Mouse (Mus musculus): ENCODE data around the gene Snap91. TPM values are rescaled to one million over a fixed set of nuclear protein-coding genes. Genes with fewer than 3 reads are reported as not detected.

Snap91 gene
- polyA plus RNA-seq, 1 experiment from 2014 or later = 21.3 TPM

DNA sequence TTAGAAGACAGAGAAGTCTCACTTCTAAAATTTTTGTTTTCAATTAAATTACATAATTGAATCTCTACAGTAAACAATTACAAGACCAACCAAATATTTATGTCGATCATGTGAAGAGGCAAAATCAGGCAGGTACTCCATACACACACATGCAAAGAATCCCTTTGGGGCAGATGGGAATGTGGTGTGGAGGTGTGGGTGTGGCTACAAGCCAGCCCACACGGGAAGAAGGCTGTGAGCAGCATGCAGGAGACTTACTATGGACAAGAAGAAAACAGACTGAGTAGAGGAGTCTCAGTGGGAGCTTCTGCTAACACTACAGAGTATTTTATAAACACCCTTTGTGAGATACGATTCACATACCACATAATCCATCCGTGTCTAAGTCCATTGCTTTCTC is 102.2 kb downstream of the Snap91 start:
- no peaks in the 10 kb centered on the region for H3K9me3 ChIP-seq (ENCODE audit: control insufficient read depth, low read length)

GRCm38 (mm10) chr9:86777309-86777708 is 103.1 kb downstream of the Snap91 start:
- no peak for DNase-seq (ENCODE audit: low spot score)
- ATAC-seq (ENCODE audit: insufficient read depth, low FRiP score, low TSS enrichment) = no peak
- WGBS = 55% methylated on average over 7 of the region's 7 CpGs

More for the DNA sequence above, 102.2 kb downstream of the Snap91 start:
- ATAC-seq (ENCODE audit: insufficient read depth, low FRiP score, low TSS enrichment) (no peak), DNase-seq (ENCODE audit: low spot score) (no peak)
- no peaks in the 10 kb centered on the region for H3K4me1 ChIP-seq (ENCODE audit: control insufficient read depth, insufficient read depth, low read length)
- 77% methylated on average over 4 of the region's 4 CpGs for WGBS
- no peak overlapping the region for H3K9ac ChIP-seq (ENCODE audit: low read length)
- H3K27me3 ChIP-seq (ENCODE audit: control insufficient read depth, insufficient read depth, low read length) = no peaks in the 10 kb centered on the region
- no peak overlapping the region for H3K27ac ChIP-seq (ENCODE audit: low read depth, low read length)
- no peaks in the 10 kb centered on the region for H3K36me3 ChIP-seq (ENCODE audit: control insufficient read depth, insufficient read depth, low read length)
- no peak overlapping the region for H3K4me3 ChIP-seq (ENCODE audit: low read depth, low read length)
- H3K4me2 ChIP-seq (ENCODE audit: low read depth) = no peak overlapping the region

GRCm38 (mm10) chr9:86775374-86775773 is 105.1 kb downstream of the Snap91 start:
- Histone ChIP-seq H3K4me3 (ENCODE audit: low read depth, low read length) (no peak overlapping the region), H3K27me3 (ENCODE audit: control insufficient read depth, insufficient read depth, low read length) (no peaks in the 10 kb centered on the region), H3K36me3 (ENCODE audit: control insufficient read depth, insufficient read depth, low read length) (no peaks in the 10 kb centered on the region), H3K27ac (ENCODE audit: low read depth, low read length) (no peak overlapping the region), H3K9ac (ENCODE audit: low read length) (no peak overlapping the region), H3K4me2 (ENCODE audit: low read depth) (no peak overlapping the region), H3K9me3 (ENCODE audit: control insufficient read depth, low read length) (no peaks in the 10 kb centered on the region), H3K4me1 (ENCODE audit: control insufficient read depth, insufficient read depth, low read length) (no peaks in the 10 kb centered on the region)
- 94% methylated on average over 6 of the region's 6 CpGs for WGBS
- DNase-seq (ENCODE audit: low spot score) = no peak
- ATAC-seq (ENCODE audit: insufficient read depth, low FRiP score, low TSS enrichment) = no peak

More at GRCm38 (mm10) chr9:86777309-86777708, 103.1 kb downstream of the Snap91 start:
- no peak overlapping the region for H3K4me2 ChIP-seq (ENCODE audit: low read depth)
- H3K9me3 ChIP-seq (ENCODE audit: control insufficient read depth, low read length) = no peaks in the 10 kb centered on the region
- H3K36me3 ChIP-seq (ENCODE audit: control insufficient read depth, insufficient read depth, low read length) = no peaks in the 10 kb centered on the region
- no peak overlapping the region for H3K4me3 ChIP-seq (ENCODE audit: low read depth, low read length)
- H3K27me3 ChIP-seq (ENCODE audit: control insufficient read depth, insufficient read depth, low read length) = no peaks in the 10 kb centered on the region
- no peak overlapping the region for H3K9ac ChIP-seq (ENCODE audit: low read length)
- no peaks in the 10 kb centered on the region for H3K4me1 ChIP-seq (ENCODE audit: control insufficient read depth, insufficient read depth, low read length)
- H3K27ac ChIP-seq (ENCODE audit: low read depth, low read length) = no peak overlapping the region

DNA sequence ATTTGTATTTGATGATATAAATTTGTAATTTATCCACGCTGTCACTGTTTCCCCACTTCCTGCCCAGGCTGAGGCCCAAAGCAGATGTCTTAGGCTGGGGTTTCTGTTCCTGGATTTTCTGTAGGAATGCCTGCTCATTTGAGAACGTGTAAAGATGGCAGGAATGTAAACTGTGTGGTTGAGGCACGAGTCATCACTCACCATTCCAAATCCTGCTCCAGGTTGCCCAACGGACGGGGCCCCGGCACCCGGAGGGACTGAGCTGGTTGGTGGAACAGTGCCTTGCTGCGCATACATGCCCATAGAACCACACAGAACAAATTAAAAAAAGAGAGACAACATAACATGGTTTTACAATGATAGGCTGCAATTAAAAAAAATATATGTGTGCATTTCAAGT is 106.5 kb downstream of the Snap91 start:
- no peaks in the 10 kb centered on the region for H3K4me1 ChIP-seq (ENCODE audit: control insufficient read depth, insufficient read depth, low read length)
- no peak overlapping the region for H3K9ac ChIP-seq (ENCODE audit: low read length)
- ATAC-seq (ENCODE audit: insufficient read depth, low FRiP score, low TSS enrichment) = no peak
- no peak overlapping the region for H3K4me3 ChIP-seq (ENCODE audit: low read depth, low read length)
- no peak for DNase-seq (ENCODE audit: low spot score)
- H3K27ac ChIP-seq (ENCODE audit: low read depth, low read length) = no peak overlapping the region
- H3K4me2 ChIP-seq (ENCODE audit: low read depth) = no peak overlapping the region
- WGBS = 82% methylated on average over 8 of the region's 8 CpGs
- H3K9me3 ChIP-seq (ENCODE audit: control insufficient read depth, low read length) = no peaks in the 10 kb centered on the region
- H3K36me3 ChIP-seq (ENCODE audit: control insufficient read depth, insufficient read depth, low read length) = no peaks in the 10 kb centered on the region
- H3K27me3 ChIP-seq (ENCODE audit: control insufficient read depth, insufficient read depth, low read length) = no peaks in the 10 kb centered on the region

- no peak overlapping the region for H3K27ac ChIP-seq (ENCODE audit: low read depth, low read length)
- 79% methylated on average over 3 of the region's 3 CpGs for WGBS
- no peak for ATAC-seq (ENCODE audit: insufficient read depth, low FRiP score, low TSS enrichment)
Measured at GRCm38 (mm10) chr9:86772897-86773296, 107.6 kb downstream of the Snap91 start.

DNA sequence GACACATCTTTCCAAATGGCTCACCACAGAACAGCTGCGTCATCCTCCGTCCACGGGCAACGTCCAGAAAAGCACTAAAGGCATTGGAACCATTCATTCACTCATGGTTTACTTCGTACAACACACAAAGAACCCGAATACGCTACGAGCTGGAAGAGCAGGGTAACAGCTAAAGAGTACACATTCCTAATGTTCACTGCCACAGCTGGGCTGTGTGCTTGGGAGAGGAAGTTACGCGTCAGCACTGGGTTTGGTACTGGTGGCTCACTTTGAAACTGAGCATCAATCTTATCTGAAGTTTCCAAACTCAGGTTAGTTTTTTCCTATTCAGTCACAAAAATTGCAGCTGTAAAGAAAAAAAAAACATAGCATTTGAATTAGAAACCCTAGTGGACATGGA is 113.5 kb downstream of the Snap91 start:
- no peak overlapping the region for H3K9ac ChIP-seq (ENCODE audit: low read length)
- H3K4me3 ChIP-seq (ENCODE audit: low read depth, low read length) = no peak overlapping the region
- H3K9me3 ChIP-seq (ENCODE audit: control insufficient read depth, low read length) = no peaks in the 10 kb centered on the region
- no peaks in the 10 kb centered on the region for H3K4me1 ChIP-seq (ENCODE audit: control insufficient read depth, insufficient read depth, low read length)
- no peaks in the 10 kb centered on the region for H3K27me3 ChIP-seq (ENCODE audit: control insufficient read depth, insufficient read depth, low read length)
- H3K36me3 ChIP-seq (ENCODE audit: control insufficient read depth, insufficient read depth, low read length) = no peaks in the 10 kb centered on the region
- 81% methylated on average over 10 of the region's 10 CpGs for WGBS
- H3K27ac ChIP-seq (ENCODE audit: low read depth, low read length) = no peak overlapping the region
- no peak for DNase-seq (ENCODE audit: low spot score)
- no peak for ATAC-seq (ENCODE audit: insufficient read depth, low FRiP score, low TSS enrichment)
- H3K4me2 ChIP-seq (ENCODE audit: low read depth) = no peak overlapping the region

More at GRCm38 (mm10) chr9:86772897-86773296, 107.6 kb downstream of the Snap91 start:
- Histone ChIP-seq H3K4me1 (ENCODE audit: control insufficient read depth, insufficient read depth, low read length) (no peaks in the 10 kb centered on the region), H3K36me3 (ENCODE audit: control insufficient read depth, insufficient read depth, low read length) (no peaks in the 10 kb centered on the region), H3K4me2 (ENCODE audit: low read depth) (no peak overlapping the region), H3K4me3 (ENCODE audit: low read depth, low read length) (no peak overlapping the region), H3K9ac (ENCODE audit: low read length) (no peak overlapping the region), H3K9me3 (ENCODE audit: control insufficient read depth, low read length) (no peaks in the 10 kb centered on the region), H3K27me3 (ENCODE audit: control insufficient read depth, insufficient read depth, low read length) (no peaks in the 10 kb centered on the region)
- DNase-seq (ENCODE audit: low spot score) = no peak

- 75% methylated on average over 2 of the region's 2 CpGs for WGBS
- no peaks in the 10 kb centered on the region for H3K36me3 ChIP-seq (ENCODE audit: control insufficient read depth, insufficient read depth, low read length)
- H3K27ac ChIP-seq (ENCODE audit: low read depth, low read length) = no peak overlapping the region
- DNase-seq (ENCODE audit: low spot score) (no peak), ATAC-seq (ENCODE audit: insufficient read depth, low FRiP score, low TSS enrichment) (no peak)
- H3K4me1 ChIP-seq (ENCODE audit: control insufficient read depth, insufficient read depth, low read length) = no peaks in the 10 kb centered on the region
- H3K9me3 ChIP-seq (ENCODE audit: control insufficient read depth, low read length) = no peaks in the 10 kb centered on the region
- H3K4me2 ChIP-seq (ENCODE audit: low read depth) = no peak overlapping the region
- H3K27me3 ChIP-seq (ENCODE audit: control insufficient read depth, insufficient read depth, low read length) = no peaks in the 10 kb centered on the region
- H3K4me3 ChIP-seq (ENCODE audit: low read depth, low read length) = no peak overlapping the region
- no peak overlapping the region for H3K9ac ChIP-seq (ENCODE audit: low read length)
Measured at GRCm38 (mm10) chr9:86764002-86764401, 116.5 kb downstream of the Snap91 start.

DNA sequence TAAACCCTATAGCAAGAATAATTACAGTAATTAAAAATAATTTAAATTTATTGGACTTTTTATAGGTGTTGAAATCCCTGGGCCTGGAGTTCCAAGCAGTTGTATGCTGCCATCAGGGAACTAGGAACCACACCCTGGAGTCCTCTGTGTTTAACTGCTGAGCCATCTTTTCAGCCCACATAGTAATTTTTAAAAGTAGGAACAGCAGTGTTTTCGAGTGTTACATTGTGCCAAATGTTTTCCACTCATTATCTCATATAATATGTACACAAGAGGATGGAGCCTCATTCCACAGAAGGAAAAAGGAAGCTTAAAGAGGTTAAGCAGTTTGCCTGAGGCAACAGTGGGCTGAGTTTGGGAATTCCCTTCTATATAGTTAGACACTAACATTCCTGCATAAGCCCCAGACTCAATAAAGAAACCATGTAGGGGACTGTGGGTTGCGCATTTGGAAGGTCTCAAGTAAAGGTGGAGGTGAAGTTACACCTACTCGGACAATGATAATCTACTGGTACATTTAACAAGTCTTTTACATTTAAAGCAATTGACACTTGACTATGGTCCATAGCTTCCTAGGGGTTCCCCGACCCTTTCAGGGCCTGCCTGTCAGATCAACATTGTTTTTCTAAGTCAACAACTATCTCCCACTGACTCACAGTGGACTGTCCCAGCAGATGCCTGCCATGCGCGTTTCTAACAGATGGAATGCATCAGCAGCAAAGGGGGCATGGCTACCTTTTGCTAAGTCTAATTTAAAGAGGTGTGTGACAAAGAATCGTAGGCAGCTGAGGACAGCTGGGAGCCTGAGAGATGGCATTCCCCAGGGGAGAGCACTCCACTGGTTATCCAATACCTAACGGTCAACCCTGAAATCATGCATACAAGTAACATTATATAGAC is 117.7 kb downstream of the Snap91 start:
- DNase-seq (ENCODE audit: low spot score) (peak; percentile 25), ATAC-seq (ENCODE audit: insufficient read depth, low FRiP score, low TSS enrichment) (no peak)
- no peak overlapping the region for H3K4me3 ChIP-seq (ENCODE audit: low read depth, low read length)
- H3K9ac ChIP-seq (ENCODE audit: low read length) = no peak overlapping the region
- H3K36me3 ChIP-seq (ENCODE audit: control insufficient read depth, insufficient read depth, low read length) = no peaks in the 10 kb centered on the region
- no peaks in the 10 kb centered on the region for H3K27me3 ChIP-seq (ENCODE audit: control insufficient read depth, insufficient read depth, low read length)
- H3K9me3 ChIP-seq (ENCODE audit: control insufficient read depth, low read length) = no peaks in the 10 kb centered on the region
- no peaks in the 10 kb centered on the region for H3K4me1 ChIP-seq (ENCODE audit: control insufficient read depth, insufficient read depth, low read length)
- WGBS = 52% methylated on average over 8 of the region's 8 CpGs
- H3K27ac ChIP-seq (ENCODE audit: low read depth, low read length) = no peak overlapping the region
- no peak overlapping the region for H3K4me2 ChIP-seq (ENCODE audit: low read depth)

All from neural tube, embryonic 11.5 days (tissue).